Mouse (Mus musculus) bone marrow, adult 2 months (tissue): ENCODE data around the gene Col23a1.

Experiments
- CTCF ChIP-seq: fragments of 200-500 bp; IDR thresholded peaks from 2 replicates; pipeline ENCODE4 v1.5.1; 2011; ENCODE audit warnings: low read length, control low read depth; ENCODE audit not compliant: control insufficient read depth, insufficient read depth
- POLR2A ChIP-seq: fragments of 200-500 bp; IDR thresholded peaks from 2 replicates; pipeline ENCODE4 v1.6.1; 2011; ENCODE audit warnings: low read depth, mild to moderate bottlenecking, control low read depth, low read length, borderline replicate concordance; ENCODE audit not compliant: control insufficient read depth

- TF ChIP-seq CTCF: no peak
- no peak for TF ChIP-seq POLR2A
These were observed 132.2 kb downstream of the Col23a1 start for GRCm38 (mm10) chr11:51421878-51422277.
